Mouse (Mus musculus) ES-Bruce4 (cell line): Measurements from ENCODE around the gene Rptor. TPM values are rescaled to one million over a fixed set of nuclear protein-coding genes. Genes with fewer than 3 reads are reported as not detected.

Experiments used
- H3K27ac ChIP-seq: 2 replicates; pipeline ENCODE4 v1.5.1; 2012; ENCODE audit warnings: low read length, inconsistent platforms; ENCODE audit not compliant: insufficient read depth
- H3K27me3 ChIP-seq: 2 replicates; pipeline ENCODE4 v1.6.1; 2012; ENCODE audit warnings: mild to moderate bottlenecking, low read length, inconsistent platforms; ENCODE audit not compliant: control insufficient read depth, poor library complexity, insufficient read depth, severe bottlenecking
- H3K36me3 ChIP-seq: 2 replicates; pipeline ENCODE4 v1.6.1; 2012; ENCODE audit warnings: inconsistent platforms, mild to moderate bottlenecking, low read length, moderate library complexity; ENCODE audit not compliant: control insufficient read depth, poor library complexity, insufficient read depth, severe bottlenecking
- H3K4me1 ChIP-seq: one replicate; pipeline ENCODE4 v1.8.1; 2011; ENCODE audit warnings: low read length; ENCODE audit not compliant: control insufficient read depth, insufficient read depth
- H3K4me3 ChIP-seq: 2 replicates; pipeline ENCODE4 v1.5.1; 2011; ENCODE audit warnings: low read depth, mild to moderate bottlenecking, low read length
- H3K9ac ChIP-seq: 2 replicates; pipeline ENCODE4 v1.6.1; 2012; ENCODE audit warnings: low read depth, mild to moderate bottlenecking, inconsistent platforms; ENCODE audit not compliant: poor library complexity, severe bottlenecking
- H3K9me3 ChIP-seq: replicated peaks from 2 replicates; pipeline ENCODE4 v1.6.1; 2012; ENCODE audit warnings: mild to moderate bottlenecking, low read length, inconsistent platforms; ENCODE audit not compliant: control insufficient read depth, poor library complexity, insufficient read depth, severe bottlenecking
- CTCF ChIP-seq: IDR thresholded peaks from one replicate; pipeline ENCODE4 v1.8.1; 2011; ENCODE audit warnings: low read depth, low read length
- EP300 ChIP-seq: IDR thresholded peaks from 2 replicates; pipeline ENCODE4 v1.6.1; 2011; ENCODE audit warnings: low read depth, low read length; ENCODE audit not compliant: insufficient read depth
- POLR2A ChIP-seq: IDR thresholded peaks from one replicate; pipeline ENCODE4 v1.8.1; 2011; ENCODE audit warnings: low read length; ENCODE audit not compliant: insufficient read depth
- polyA plus RNA-seq: library from polyadenylated mRNA; stranded (reverse); fragments of >200 nt; gene quantifications from 2 replicates; pipeline ENCODE4 v1.2.4, GENCODE M21; 2011; ENCODE audit warnings: low read depth; ENCODE audit not compliant: missing spikeins, insufficient read depth, insufficient read length

Gene Rptor
- polyA plus RNA-seq, 1 experiment: 41.5 TPM

DNA sequence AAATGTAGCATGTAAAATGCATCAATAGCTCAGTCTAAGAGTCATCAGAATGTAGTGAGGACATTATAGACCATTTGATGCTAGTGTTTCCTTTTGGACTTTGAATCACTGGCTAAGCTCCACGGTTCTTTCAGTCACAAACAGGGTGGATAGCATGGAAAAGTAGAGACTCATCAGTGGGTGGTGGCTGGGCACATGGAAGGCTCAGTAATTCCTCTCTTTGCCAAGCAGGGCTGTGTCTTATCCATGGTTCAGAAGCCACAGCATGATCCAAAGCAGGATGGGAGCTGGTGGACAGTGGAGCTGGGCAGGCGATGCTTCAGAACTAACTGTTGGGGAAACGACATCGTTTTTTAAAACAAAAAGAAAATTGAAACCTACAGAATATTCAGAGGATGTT lies 179.0 kb downstream of the Rptor start:
- no peak overlapping the region for H3K9ac ChIP-seq
- no peaks in the 10 kb centered on the region for H3K4me1 ChIP-seq
- no peaks in the 10 kb centered on the region for H3K36me3 ChIP-seq
- H3K27ac ChIP-seq: no peak overlapping the region
- TF ChIP-seq EP300: no peak
- no peak for TF ChIP-seq POLR2A
- TF ChIP-seq CTCF: no peak
- no peaks in the 10 kb centered on the region for H3K9me3 ChIP-seq
- no peaks in the 10 kb centered on the region for H3K27me3 ChIP-seq
- no peak overlapping the region for H3K4me3 ChIP-seq

DNA sequence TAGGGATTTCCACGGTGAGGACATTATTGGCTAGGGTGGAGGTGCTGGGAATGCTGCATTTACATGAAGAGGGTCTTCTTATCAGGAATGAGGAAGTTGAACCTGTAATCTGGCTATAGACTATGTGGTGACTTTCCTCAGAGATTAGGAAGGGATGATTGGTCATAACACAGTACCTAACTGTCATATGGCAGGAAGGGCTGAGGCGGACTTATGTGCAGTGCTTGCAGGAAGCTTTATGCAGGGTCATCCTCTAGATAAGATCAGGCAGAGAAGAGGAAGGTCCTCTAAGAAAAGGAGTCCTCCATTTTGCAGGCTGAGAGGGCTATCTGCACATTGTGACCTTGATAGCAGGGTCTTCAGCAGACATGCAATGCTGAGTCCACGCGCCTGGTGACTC lies 180.9 kb downstream of the Rptor start:
- no peak for TF ChIP-seq POLR2A
- no peak for TF ChIP-seq CTCF
- TF ChIP-seq EP300: no peak
- Histone ChIP-seq H3K4me1 (no peaks in the 10 kb centered on the region), H3K27ac (no peak overlapping the region), H3K9me3 (no peaks in the 10 kb centered on the region), H3K36me3 (no peaks in the 10 kb centered on the region; the same call in 1 of the 2 replicates), H3K4me3 (no peak overlapping the region), H3K9ac (no peak overlapping the region), H3K27me3 (no peaks in the 10 kb centered on the region)

- H3K9me3 ChIP-seq: no peaks in the 10 kb centered on the region
- H3K27me3 ChIP-seq: no peaks in the 10 kb centered on the region
- H3K36me3 ChIP-seq: no peaks in the 10 kb centered on the region; the same call in 1 of the 2 replicates
- no peaks in the 10 kb centered on the region for H3K4me1 ChIP-seq
- H3K9ac ChIP-seq: no peak overlapping the region
- H3K4me3 ChIP-seq: no peak overlapping the region
- TF ChIP-seq EP300 (no peak), CTCF (no peak), POLR2A (no peak)
- H3K27ac ChIP-seq: no peak overlapping the region
These were observed 182.1 kb downstream of the Rptor start for GRCm38 (mm10) chr11:119784672-119785341.

DNA sequence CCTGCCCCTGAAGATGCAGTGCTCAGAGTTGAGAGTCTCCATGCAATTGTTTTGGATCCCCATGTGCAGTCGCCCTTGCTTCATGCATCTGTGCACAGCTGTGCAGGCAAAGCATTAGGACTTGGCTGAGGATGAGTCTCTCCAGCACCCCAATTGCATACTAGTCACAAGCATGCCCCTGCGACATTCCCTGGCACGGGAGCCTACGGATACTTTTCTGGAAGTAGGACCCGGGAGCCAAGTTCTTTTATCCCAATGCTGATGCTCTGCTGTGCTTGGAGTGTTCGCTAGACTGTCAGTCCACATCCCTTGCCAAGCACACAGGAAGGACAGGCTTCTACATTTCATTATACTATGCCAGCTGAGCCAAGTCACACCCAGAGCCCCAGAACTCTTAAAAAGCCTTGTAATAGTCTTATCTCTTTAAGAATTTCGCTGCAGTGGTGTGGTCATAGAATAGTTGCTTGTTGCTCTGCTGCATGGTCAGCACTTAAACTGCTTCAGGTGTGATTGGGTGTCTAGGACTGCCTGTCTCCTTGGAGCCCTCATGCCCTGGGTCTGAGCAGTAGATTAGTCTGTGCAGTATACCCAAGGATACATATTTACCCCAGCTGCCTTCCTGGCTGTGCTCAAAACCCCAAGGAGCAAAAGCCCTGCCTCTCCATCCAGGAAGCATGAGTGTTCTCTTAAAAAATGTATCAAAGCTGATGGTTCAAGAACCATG lies 183.1 kb downstream of the Rptor start:
- H3K9ac ChIP-seq: no peak overlapping the region
- no peaks in the 10 kb centered on the region for H3K27me3 ChIP-seq
- no peaks in the 10 kb centered on the region for H3K9me3 ChIP-seq
- H3K4me1 ChIP-seq: peaks cover 5% of the 10 kb centered on the region
- TF ChIP-seq EP300: no peak
- TF ChIP-seq CTCF: no peak
- TF ChIP-seq POLR2A: no peak
- no peak overlapping the region for H3K4me3 ChIP-seq
- H3K36me3 ChIP-seq: no peaks in the 10 kb centered on the region; the same call in 1 of the 2 replicates
- H3K27ac ChIP-seq: no peak overlapping the region

DNA sequence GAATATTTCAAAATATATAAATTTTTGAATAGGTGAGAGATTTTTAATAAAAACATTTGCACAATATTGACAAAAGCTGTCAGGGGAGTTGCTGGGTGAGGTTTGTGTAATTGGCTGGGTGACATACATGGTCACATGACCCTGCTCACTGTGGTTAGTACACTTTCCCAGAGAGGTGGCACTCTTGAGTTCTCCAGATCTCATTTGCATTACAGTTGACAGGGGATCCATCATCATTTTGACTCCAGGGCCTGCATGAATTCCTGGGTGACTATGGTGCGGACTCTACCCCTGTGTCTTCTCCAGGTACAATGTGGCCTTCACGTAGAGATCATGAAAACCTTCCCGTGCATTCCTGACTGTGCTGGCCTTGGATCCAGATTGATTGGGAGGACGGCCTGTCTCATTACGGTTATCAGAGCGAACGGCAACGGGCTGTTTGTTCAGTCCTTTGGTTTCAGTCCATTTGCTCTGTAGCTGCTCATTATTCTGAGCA lies 183.7 kb downstream of the Rptor start:
- no peak for TF ChIP-seq CTCF
- no peak for TF ChIP-seq POLR2A
- TF ChIP-seq EP300: no peak
- no peak overlapping the region for H3K4me3 ChIP-seq
- H3K36me3 ChIP-seq: no peaks in the 10 kb centered on the region; the same call in 1 of the 2 replicates

GRCm38 (mm10) chr11:119788488-119788887 lies 185.8 kb downstream of the Rptor start:
- Histone ChIP-seq H3K27ac (no peak overlapping the region), H3K4me1 (peaks cover 5% of the 10 kb centered on the region)

More for the DNA sequence above, 183.7 kb downstream of the Rptor start:
- Histone ChIP-seq H3K9me3 (no peaks in the 10 kb centered on the region), H3K9ac (no peak overlapping the region), H3K27ac (no peak overlapping the region), H3K4me1 (peaks cover 5% of the 10 kb centered on the region), H3K27me3 (no peaks in the 10 kb centered on the region)

More at GRCm38 (mm10) chr11:119788488-119788887, 185.8 kb downstream of the Rptor start:
- H3K4me3 ChIP-seq: no peak overlapping the region
- TF ChIP-seq EP300: no peak
- no peak for TF ChIP-seq POLR2A
- no peak for TF ChIP-seq CTCF
- no peaks in the 10 kb centered on the region for H3K27me3 ChIP-seq
- H3K9me3 ChIP-seq: no peaks in the 10 kb centered on the region
- H3K9ac ChIP-seq: no peak overlapping the region
- no peaks in the 10 kb centered on the region; the same call in 1 of the 2 replicates for H3K36me3 ChIP-seq
